Mouse (Mus musculus) kidney, postnatal 0 days (tissue): ENCODE data around the gene Itpa. TPM values are rescaled to one million over a fixed set of nuclear protein-coding genes. Genes with fewer than 3 reads are reported as not detected.
"Not testable (repeated sequence)": the region's sequence is repeated elsewhere in the genome, so short reads cannot be mapped to it uniquely, and the experiment has no call there.

ENCODE experiments used
- ATAC-seq: fragments of 200-750 bp; cut with Nextera tagmentation; replicated peaks from 2 replicates; pipeline ENCODE4 v1.8.0; 2017; ENCODE audit warnings: low read depth, moderate number of reproducible peaks, moderate TSS enrichment, moderate library complexity; ENCODE audit not compliant: low FRiP score
- DNase-seq: peaks from one replicate; pipeline ENCODE4 v3.0.0-alpha.2; 2016; ENCODE audit warnings: low spot score
- H3K27ac ChIP-seq: fragments of 300-500 bp; sonication (generic); 2 replicates; pipeline ENCODE4 v1.5.1; 2014; ENCODE audit warnings: mild to moderate bottlenecking
- H3K27me3 ChIP-seq: fragments of 300-500 bp; sonication (generic); 2 replicates; pipeline ENCODE4 v1.6.1; 2014; ENCODE audit warnings: low read length, mixed read lengths; ENCODE audit not compliant: insufficient read depth
- H3K36me3 ChIP-seq: fragments of 300-500 bp; sonication (generic); 2 replicates; pipeline ENCODE4 v1.6.1; 2014; ENCODE audit warnings: low read length, mixed read lengths; ENCODE audit not compliant: insufficient read depth
- H3K4me1 ChIP-seq: fragments of 300-500 bp; sonication (generic); replicated peaks from 2 replicates; pipeline ENCODE4 v1.6.1; 2014; ENCODE audit warnings: antibody characterized with exemption, low read length, mixed read lengths; ENCODE audit not compliant: insufficient read depth
- H3K4me2 ChIP-seq: fragments of 300-500 bp; sonication (generic); 2 replicates; pipeline ENCODE4 v1.6.1; 2014; ENCODE audit warnings: mild to moderate bottlenecking, low read length, moderate library complexity, mixed read lengths
- H3K4me3 ChIP-seq: fragments of 300-500 bp; sonication (generic); replicated peaks from 2 replicates; pipeline ENCODE4 v1.5.1; 2014; ENCODE audit warnings: low read depth, low read length
- H3K9ac ChIP-seq: fragments of 300-500 bp; sonication (generic); 2 replicates; pipeline ENCODE4 v1.6.1; 2014; ENCODE audit warnings: low read depth, low read length
- H3K9me3 ChIP-seq: fragments of 300-500 bp; sonication (generic); replicated peaks from 2 replicates; pipeline ENCODE4 v1.6.1; 2016; ENCODE audit warnings: low read length, inconsistent platforms, mixed read lengths
- CTCF ChIP-seq: IDR thresholded peaks from 2 replicates; pipeline ENCODE4 v1.5.1; 2016; ENCODE audit warnings: antibody characterized with exemption, low read depth, mild to moderate bottlenecking, moderate library complexity
- WGBS: fragments of 180-500 bp; shearing (Covaris S2); extraction: QIAGEN DNeasy Blood & Tissue Kit; methylation state at CpG from one replicate; pipeline ENCODE4 v1.1.7; 2014; 5-methylcytosine and 5-hydroxymethylcytosine counted together
- polyA plus RNA-seq: library from polyadenylated mRNA; unstranded; fragments of >200 nt; fragmentation: Nextera tagmentation; extraction: Ambion mirVana; gene quantifications from 2 replicates; pipeline ENCODE4 v1.2.1, GENCODE M21; 2015

The Itpa gene
- polyA plus RNA-seq, 1 experiment from 2014 or later = 99.2 TPM

GRCm38 (mm10) chr2:130639276-130639675 lies 28.1 kb upstream of the Itpa start:
- Histone ChIP-seq H3K4me1 (peaks cover 31% of the 10 kb centered on the region), H3K9ac (no peak overlapping the region), H3K36me3 (peaks cover 7% of the 10 kb centered on the region; the same call in 1 of the 2 replicates), H3K27ac (peak overlapping the region; percentile 93), H3K4me3 (no peak overlapping the region), H3K9me3 (no peaks in the 10 kb centered on the region), H3K27me3 (no peaks in the 10 kb centered on the region), H3K4me2 (no peak overlapping the region)
- WGBS = 75% methylated on average over 6 of the region's 6 CpGs
- no peak for TF ChIP-seq CTCF
- no peak for DNase-seq
- no peak for ATAC-seq

GRCm38 (mm10) chr2:130641351-130642025 lies 25.9 kb upstream of the Itpa start:
- no peaks in the 10 kb centered on the region for H3K27me3 ChIP-seq
- 58% methylated on average over 6 of the region's 6 CpGs for WGBS
- H3K4me1 ChIP-seq = peaks cover 8% of the 10 kb centered on the region
- no peaks in the 10 kb centered on the region for H3K36me3 ChIP-seq
- DNase-seq (no peak), ATAC-seq (no peak)
- H3K4me3 ChIP-seq = peak overlapping the region; percentile 61; the same call in 1 of the 2 replicates
- no peak overlapping the region; the same call in 1 of the 2 replicates for H3K9ac ChIP-seq
- H3K4me2 ChIP-seq = peak overlapping the region; percentile 90
- H3K9me3 ChIP-seq = no peaks in the 10 kb centered on the region
- no peak for TF ChIP-seq CTCF
- no peak overlapping the region for H3K27ac ChIP-seq

GRCm38 (mm10) chr2:130642197-130642660 lies 25.2 kb upstream of the Itpa start:
- no peaks in the 10 kb centered on the region for H3K36me3 ChIP-seq
- no peak for TF ChIP-seq CTCF
- peak overlapping the region; percentile 90 for H3K4me2 ChIP-seq
- H3K9ac ChIP-seq = peak overlapping the region; percentile 53
- peak overlapping the region; percentile 61 for H3K4me3 ChIP-seq
- H3K27me3 ChIP-seq = no peaks in the 10 kb centered on the region
- ATAC-seq (no peak), DNase-seq (no peak)
- H3K27ac ChIP-seq = no peak overlapping the region
- H3K4me1 ChIP-seq = peaks cover 8% of the 10 kb centered on the region
- 0% methylated on average over 22 of the region's 27 CpGs for WGBS
- no peaks in the 10 kb centered on the region for H3K9me3 ChIP-seq

- no peaks in the 10 kb centered on the region for H3K27me3 ChIP-seq
- peaks cover 8% of the 10 kb centered on the region for H3K4me1 ChIP-seq
- no peak for TF ChIP-seq CTCF
- H3K9ac ChIP-seq = peak within 1 kb of the TSS; percentile 53
- WGBS = 3% methylated on average over 40 of the region's 40 CpGs
- no peaks in the 10 kb centered on the region for H3K9me3 ChIP-seq
- ATAC-seq (peak; percentile 84), DNase-seq (peak; percentile 91)
- H3K36me3 ChIP-seq = no peaks in the 10 kb centered on the region
- peak within 1 kb of the TSS; percentile 90 for H3K4me2 ChIP-seq
- H3K4me3 ChIP-seq = peak within 1 kb of the TSS; percentile 61
- H3K27ac ChIP-seq = no peak within 1 kb of the TSS
Measured at GRCm38 (mm10) chr2:130642684-130643369, 24.6 kb upstream of the Itpa start, which contains the start of gene Lzts3. Gene Lzts3, minus strand, starts transcription at chr2:130642803.

- Histone ChIP-seq H3K36me3 (no peaks in the 10 kb centered on the region), H3K4me3 (no peak overlapping the region), H3K27ac (no peak overlapping the region), H3K27me3 (no peaks in the 10 kb centered on the region), H3K9me3 (no peaks in the 10 kb centered on the region), H3K4me2 (no peak overlapping the region), H3K4me1 (peaks cover 8% of the 10 kb centered on the region; the same call in 1 of the 2 replicates), H3K9ac (no peak overlapping the region)
- TF ChIP-seq CTCF = no peak
- DNase-seq = no peak
- WGBS = 82% methylated on average over 4 of the region's 4 CpGs
- no peak for ATAC-seq
Measured at GRCm38 (mm10) chr2:130645198-130645597, 22.2 kb upstream of the Itpa start.

GRCm38 (mm10) chr2:130649028-130649427 lies 18.4 kb upstream of the Itpa start:
- WGBS = 87% methylated on average over 6 of the region's 6 CpGs

More at GRCm38 (mm10) chr2:130649028-130649427, 18.4 kb upstream of the Itpa start:
- H3K36me3 ChIP-seq = peaks cover 10% of the 10 kb centered on the region
- not testable (repeated sequence) for H3K4me3 ChIP-seq, H3K4me2 ChIP-seq, DNase-seq, ATAC-seq, H3K27ac ChIP-seq, H3K27me3 ChIP-seq, H3K4me1 ChIP-seq, H3K9me3 ChIP-seq, H3K9ac ChIP-seq
